Mouse (Mus musculus): ENCODE data around the gene Gpr1.

Gpr1 gene

GRCm38 (mm10) chr1:63214271-63214558 is at the start of gene Gpr1:
Gene Gpr1 (minus strand): TSS chr1:63214543.
- DNase-seq (ENCODE audit: low read depth in 2 of 2, low spot score in 2 of 2): no peak

- DNase-seq (ENCODE audit: low read depth in 2 of 2, low spot score in 2 of 2): no peak
Observed at GRCm38 (mm10) chr1:63263671-63264070, 49.3 kb upstream of the Gpr1 start.

- DNase-seq (ENCODE audit: low read depth in 2 of 2, low spot score in 2 of 2): no peak
Observed at GRCm38 (mm10) chr1:63261041-63261590, 46.8 kb upstream of the Gpr1 start.

GRCm38 (mm10) chr1:63260742-63261033 is 46.3 kb upstream of the Gpr1 start:
- no peak for DNase-seq (ENCODE audit: low read depth in 2 of 2, low spot score in 2 of 2)

- no peak for DNase-seq (ENCODE audit: low read depth in 2 of 2, low spot score in 2 of 2)
Observed at GRCm38 (mm10) chr1:63259916-63260741, 45.8 kb upstream of the Gpr1 start.

- DNase-seq (ENCODE audit: low read depth in 2 of 2, low spot score in 2 of 2): no peak
Observed at GRCm38 (mm10) chr1:63259271-63259830, 45.0 kb upstream of the Gpr1 start.

- DNase-seq (ENCODE audit: low read depth in 2 of 2, low spot score in 2 of 2): no peak
Observed at GRCm38 (mm10) chr1:63258501-63258900, 44.2 kb upstream of the Gpr1 start.

GRCm38 (mm10) chr1:63256083-63256482 is 41.7 kb upstream of the Gpr1 start:
- no peak for DNase-seq (ENCODE audit: low read depth in 2 of 2, low spot score in 2 of 2)

- DNase-seq (ENCODE audit: low read depth in 2 of 2, low spot score in 2 of 2): no peak
Observed at GRCm38 (mm10) chr1:63255101-63255500, 40.8 kb upstream of the Gpr1 start.

- no peak for DNase-seq (ENCODE audit: low read depth in 2 of 2, low spot score in 2 of 2)
Observed at GRCm38 (mm10) chr1:63253291-63253690, 38.9 kb upstream of the Gpr1 start.

- no peak for DNase-seq (ENCODE audit: low read depth in 2 of 2, low spot score in 2 of 2)
Observed at GRCm38 (mm10) chr1:63252351-63253209, 38.2 kb upstream of the Gpr1 start.

GRCm38 (mm10) chr1:63249261-63249660 is 34.9 kb upstream of the Gpr1 start:
- DNase-seq (ENCODE audit: low read depth in 2 of 2, low spot score in 2 of 2): no peak

GRCm38 (mm10) chr1:63248360-63248851 is 34.1 kb upstream of the Gpr1 start:
- no peak for DNase-seq (ENCODE audit: low read depth in 2 of 2, low spot score in 2 of 2)

- DNase-seq (ENCODE audit: low read depth in 2 of 2, low spot score in 2 of 2): no peak
Observed at GRCm38 (mm10) chr1:63247831-63248359, 33.6 kb upstream of the Gpr1 start.

- DNase-seq (ENCODE audit: low read depth in 2 of 2, low spot score in 2 of 2): no peak
Observed at GRCm38 (mm10) chr1:63246862-63247521, 32.6 kb upstream of the Gpr1 start.

- no peak for DNase-seq (ENCODE audit: low read depth in 2 of 2, low spot score in 2 of 2)
Observed at GRCm38 (mm10) chr1:63243854-63244253, 29.5 kb upstream of the Gpr1 start.

GRCm38 (mm10) chr1:63239751-63240150 is 25.4 kb upstream of the Gpr1 start:
- no peak for DNase-seq (ENCODE audit: low read depth in 2 of 2, low spot score in 2 of 2)

GRCm38 (mm10) chr1:63239305-63239704 is 25.0 kb upstream of the Gpr1 start:
- no peak for DNase-seq (ENCODE audit: low read depth in 2 of 2, low spot score in 2 of 2)

- DNase-seq (ENCODE audit: low read depth in 2 of 2, low spot score in 2 of 2): no peak
Observed at GRCm38 (mm10) chr1:63237371-63237770, 23.0 kb upstream of the Gpr1 start.

GRCm38 (mm10) chr1:63227241-63227640 is 12.9 kb upstream of the Gpr1 start:
- DNase-seq (ENCODE audit: low read depth in 2 of 2, low spot score in 2 of 2): no peak

GRCm38 (mm10) chr1:63225890-63226289 is 11.5 kb upstream of the Gpr1 start:
- DNase-seq (ENCODE audit: low read depth in 2 of 2, low spot score in 2 of 2): no peak
